19 mouse cellular contexts compared by ENCODE assay signal in the genomic region with DNA sequence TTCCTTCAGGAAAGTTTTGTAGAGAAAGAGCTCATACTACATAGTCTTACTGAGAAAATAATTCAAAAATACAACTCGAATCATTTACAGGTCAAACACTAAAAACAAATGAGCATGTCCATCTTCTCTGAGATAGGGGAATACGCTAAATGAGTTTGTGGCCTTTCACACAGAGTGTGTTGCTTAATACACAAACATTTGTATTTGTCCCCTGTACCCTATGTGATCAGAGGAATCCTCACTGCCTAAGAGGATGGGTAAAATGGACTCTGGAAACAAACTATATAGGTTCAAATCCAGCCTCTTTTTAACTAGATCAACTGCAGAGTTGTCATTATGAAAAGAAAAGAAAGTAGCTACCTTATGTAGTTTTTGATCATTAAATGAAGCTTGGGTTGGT.
A peak's percentile ranks its signal among the peaks of the same experiment; 100 is the strongest.
DNase-seq lines count a peak whose midpoint lies in the region; ATAC-seq and TF ChIP-seq lines count a peak whose summit lies in the region.
"Had no signal": no experiment of that assay in that cellular context is flagged by ENCODE, and none has a peak within 500 bp of the region (broad histone marks: within the 10 kb centered on the region; RNA-seq: fewer than 3 reads in every experiment).

No protein-coding gene starts in this region.

- no peak for TF ChIP-seq POLR2A in liver, adult 2 months (IDR thresholded peaks at IDR 0.05; ENCODE audit: extremely low read depth, insufficient read depth, low read length)

- peaks cover 43% of the 10 kb centered on the region; the same call in 1 of the 2 replicates for H3K79me2 ChIP-seq in liver, adult 2 months (ENCODE audit: control insufficient read depth, insufficient read depth, low read length)

- H3K36me3 ChIP-seq in liver, adult 2 months (ENCODE audit: control insufficient read depth, insufficient read depth, low read length), result peaks cover 4% of the 10 kb centered on the region; the same call in 1 of the 2 replicates
- no peaks in the 10 kb centered on the region for H3K36me3 ChIP-seq in liver, embryonic 11.5 days (ENCODE audit: control insufficient read depth, insufficient read depth, low read length)
- no peaks in the 10 kb centered on the region for H3K36me3 ChIP-seq in liver, postnatal 0 days (replicated peaks; ENCODE audit: insufficient read depth, low read length)
- H3K36me3 ChIP-seq: G1E had no signal

- H3K4me2 ChIP-seq in liver, embryonic 11.5 days, result no peak overlapping the region
- H3K4me2 ChIP-seq in liver, postnatal 0 days (ENCODE audit: low read depth, low read length), result no peak overlapping the region

- DNase-seq in liver, adult 2 months (ENCODE audit: extremely low read depth, low read depth, low spot score), result peak; percentile 79
- DNase-seq in liver, embryonic 11.5 days (ENCODE audit: low spot score), result no peak
- DNase-seq in liver, postnatal 0 days, result no peak
- no peak for DNase-seq in liver
- DNase-seq: adrenal gland, adult 2 months; adrenal gland, adult 8-10 months; adrenal gland, postnatal 10 days; adrenal gland, postnatal 14 days; adrenal gland, postnatal 25 days; adrenal gland, postnatal 36 days; B cell, adult 2 months; cerebellum, adult 11 months; cerebellum, adult 11-12 months; cerebellum, adult 18-20 months had no signal

- no peak for TF ChIP-seq EP300 in liver, postnatal 0 days (IDR thresholded peaks at IDR 0.05; ENCODE audit: low read depth)

- ATAC-seq in liver, embryonic 11.5 days (replicated peaks; ENCODE audit: low FRiP score), result no peak
- ATAC-seq in liver, postnatal 0 days, result peak; percentile 64; the same call in 1 of the 2 replicates
- ATAC-seq: activated CD4-positive, CD25-positive, alpha-beta regulatory T cell, adult 4 months; CD4-positive, CD25-positive, alpha-beta regulatory T cell, adult 4 months; Patski had no signal

- H3K4me3 ChIP-seq in liver, adult 2 months (ENCODE audit: insufficient read depth, low read depth, low read length), result no peak overlapping the region
- no peak overlapping the region for H3K4me3 ChIP-seq in liver, embryonic 11.5 days (ENCODE audit: low read depth, low read length)
- H3K4me3 ChIP-seq in liver, postnatal 0 days (ENCODE audit: low read depth, low read length), result no peak overlapping the region

- H3K9me3 ChIP-seq in liver, embryonic 11.5 days (ENCODE audit: control insufficient read depth, low read length), result no peaks in the 10 kb centered on the region
- no peaks in the 10 kb centered on the region for H3K9me3 ChIP-seq in liver, postnatal 0 days (ENCODE audit: low read length)

- H3K4me1 ChIP-seq in liver, adult 2 months (ENCODE audit: control insufficient read depth, insufficient read depth, low read length), result peaks cover 22% of the 10 kb centered on the region
- H3K4me1 ChIP-seq in liver, embryonic 11.5 days (replicated peaks; ENCODE audit: control insufficient read depth, insufficient read depth, low read length), result peaks cover 3% of the 10 kb centered on the region; the same call in 1 of the 2 replicates
- H3K4me1 ChIP-seq in liver, postnatal 0 days (ENCODE audit: insufficient read depth), result peaks cover 12% of the 10 kb centered on the region

- TF ChIP-seq CTCF in liver, adult 2 months (IDR thresholded peaks at IDR 0.05; ENCODE audit: low read depth, low read length), result no peak
- TF ChIP-seq CTCF in liver, postnatal 0 days (IDR thresholded peaks at IDR 0.05; ENCODE audit: low read depth), result no peak

- no peak overlapping the region for H3K9ac ChIP-seq in liver, adult 2 months (ENCODE audit: low read depth, low read length)
- no peak overlapping the region for H3K9ac ChIP-seq in liver, embryonic 11.5 days (ENCODE audit: low read depth, low read length)
- no peak overlapping the region for H3K9ac ChIP-seq in liver, postnatal 0 days (replicated peaks)

- H3K27ac ChIP-seq in liver, adult 2 months (replicated peaks; ENCODE audit: insufficient read depth, low read depth, low read length), result no peak overlapping the region
- H3K27ac ChIP-seq in liver, embryonic 11.5 days (ENCODE audit: low read depth, low read length), result no peak overlapping the region
- 0 out of 2 replicates have a peak overlapping the region, but pooled peaks have one; percentile 51 for H3K27ac ChIP-seq in liver, postnatal 0 days (ENCODE audit: low read depth)

- H3K27me3 ChIP-seq in liver, adult 2 months (ENCODE audit: control insufficient read depth, insufficient read depth, low read length), result no peaks in the 10 kb centered on the region
- H3K27me3 ChIP-seq in liver, embryonic 11.5 days (replicated peaks; ENCODE audit: control insufficient read depth, insufficient read depth, low read length), result no peaks in the 10 kb centered on the region
- no peaks in the 10 kb centered on the region for H3K27me3 ChIP-seq in liver, postnatal 0 days (ENCODE audit: insufficient read depth, low read length)
- H3K27me3 ChIP-seq: CH12.LX, Patski had no signal

- WGBS in liver, adult 2 months, result 28% methylated on average over 2 of the region's 2 CpGs
- 81% methylated on average over 2 of the region's 2 CpGs for WGBS in liver, embryonic 11.5 days
- 54% methylated on average over 2 of the region's 2 CpGs for WGBS in liver, postnatal 0 days (ENCODE audit: insufficient replicate concordance)
